Mouse (Mus musculus) cortical plate, adult 2 months (tissue): Measurements from ENCODE around the gene Olfr836. TPM values are rescaled to one million over a fixed set of nuclear protein-coding genes. Genes with fewer than 3 reads are reported as not detected.
"Not testable (repeated sequence)": the region's sequence is repeated elsewhere in the genome, so short reads cannot be mapped to it uniquely, and the experiment has no call there.

Experiments used
- H3K27ac ChIP-seq: fragments of 200-500 bp; 2 replicates; pipeline ENCODE4 v1.5.1; 2012; ENCODE audit warnings: low read length, control low read depth, inconsistent platforms; ENCODE audit not compliant: insufficient read depth
- H3K4me1 ChIP-seq: fragments of 200-500 bp; 2 replicates; pipeline ENCODE4 v1.6.1; 2011; ENCODE audit warnings: low read length; ENCODE audit not compliant: control insufficient read depth, insufficient read depth
- H3K4me3 ChIP-seq: fragments of 200-500 bp; 2 replicates; pipeline ENCODE4 v1.5.1; 2011; ENCODE audit warnings: mild to moderate bottlenecking, low read length, control low read depth; ENCODE audit not compliant: insufficient read depth
- CTCF ChIP-seq: fragments of 200-500 bp; IDR thresholded peaks from 2 replicates; pipeline ENCODE4 v1.5.1; 2011; ENCODE audit warnings: mild to moderate bottlenecking, control low read depth, low read length; ENCODE audit not compliant: insufficient read depth; ENCODE audit errors: extremely low read depth
- POLR2A ChIP-seq: fragments of 200-500 bp; IDR thresholded peaks from 2 replicates; pipeline ENCODE4 v1.6.1; 2011; ENCODE audit warnings: mild to moderate bottlenecking, low read length, control low read depth; ENCODE audit not compliant: insufficient read depth; ENCODE audit errors: extremely low read depth
- polyA plus RNA-seq: library from polyadenylated mRNA; depleted of rRNA; stranded (reverse); fragments of >200 nt; gene quantifications from 2 replicates; pipeline ENCODE4 v1.2.3, GENCODE M21; 2012; rRNA removed

Olfr836 gene
- polyA plus RNA-seq, result not detected in 2 replicates

DNA sequence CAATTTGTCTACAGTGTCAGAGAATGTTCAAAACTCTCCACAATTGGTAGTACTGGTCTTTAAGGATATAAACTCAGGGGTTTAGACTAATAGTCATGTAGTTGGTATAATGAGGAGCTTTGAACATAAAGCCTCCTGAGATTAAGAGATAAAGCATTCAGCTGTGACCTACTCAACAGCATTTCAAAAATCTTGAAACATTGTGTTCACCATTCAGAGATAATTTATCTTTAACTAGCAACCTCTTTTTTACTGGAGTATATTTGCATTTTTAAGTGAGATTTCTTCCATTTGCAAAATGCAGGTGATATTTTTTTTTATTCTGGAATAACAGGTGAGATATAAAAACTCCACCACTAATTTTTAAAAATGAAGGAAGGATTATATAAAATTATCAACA lies at the start of gene Olfr836:
Gene Olfr836 (plus strand): TSS at position 301 of the 400 bp plus-strand sequence.
- H3K4me3 ChIP-seq, result no peak within 1 kb of the TSS

DNA sequence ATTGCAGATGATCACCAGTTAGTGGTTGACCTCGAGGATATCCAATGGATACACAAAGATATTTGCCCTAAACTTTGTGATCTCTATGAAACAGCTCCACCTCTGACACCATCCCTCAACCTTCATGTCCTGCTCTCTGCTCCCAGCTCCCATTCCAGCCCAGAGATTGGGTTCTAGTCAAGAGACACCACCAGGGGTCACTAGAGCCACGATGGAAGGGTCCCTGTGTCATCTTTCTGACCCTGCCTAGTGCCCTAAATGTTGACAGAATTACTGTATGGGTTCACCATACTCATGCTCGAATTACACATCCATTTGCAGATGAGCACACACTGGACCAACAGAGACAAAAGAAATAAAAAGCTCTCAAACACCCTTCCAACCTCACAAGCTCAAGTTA lies 35.2 kb upstream of the Olfr836 start:
- Histone ChIP-seq H3K27ac (no peak overlapping the region), H3K4me1 (no peaks in the 10 kb centered on the region), H3K4me3 (no peak overlapping the region)
- no peak for TF ChIP-seq CTCF
- TF ChIP-seq POLR2A, result no peak

More for the DNA sequence above, at the start of gene Olfr836:
- TF ChIP-seq CTCF (no peak), POLR2A (no peak)
- Histone ChIP-seq H3K4me1 (no peaks in the 10 kb centered on the region), H3K27ac (no peak within 1 kb of the TSS)

DNA sequence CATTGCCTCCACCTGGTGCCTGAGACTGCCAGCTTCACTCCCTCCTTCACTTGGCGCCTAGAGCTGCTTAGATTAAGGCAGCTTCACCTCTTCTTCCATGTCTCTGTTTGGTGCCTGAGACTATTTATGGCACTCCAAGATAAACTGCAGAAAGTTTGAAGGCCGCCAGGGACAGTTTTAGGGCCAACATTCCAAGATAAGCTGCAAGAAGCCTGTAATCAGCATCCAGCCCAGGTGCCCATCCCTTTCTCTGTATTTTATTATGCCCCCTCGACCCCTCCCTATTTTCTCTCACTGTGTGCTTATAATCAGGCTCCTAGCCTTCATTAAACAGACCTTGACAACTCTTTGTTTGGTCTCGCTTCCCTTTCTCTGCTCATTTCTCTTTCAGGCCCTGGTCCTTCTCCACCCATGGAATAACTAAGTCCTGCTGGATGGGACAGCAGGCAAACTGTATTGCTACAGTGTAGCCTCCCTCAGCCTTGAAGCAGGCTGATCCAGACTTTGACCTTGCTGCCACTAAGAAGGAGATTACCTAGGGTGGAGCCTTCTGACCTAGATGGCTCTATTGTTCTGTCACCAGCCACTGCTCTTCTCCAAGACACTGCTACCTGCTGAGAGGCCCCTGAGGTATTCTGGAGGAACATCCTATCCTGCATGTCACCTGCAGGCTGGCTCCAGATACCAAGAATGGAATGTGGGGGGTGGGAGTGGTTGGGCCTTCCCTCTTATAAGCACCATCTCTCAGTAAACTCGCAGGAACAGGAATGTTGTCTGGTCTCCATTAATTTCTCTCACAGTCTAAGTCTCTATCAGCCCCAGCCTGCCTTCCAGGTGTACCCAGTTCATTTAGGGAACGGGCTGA lies 27.1 kb upstream of the Olfr836 start:
- H3K4me1 ChIP-seq, H3K27ac ChIP-seq, H3K4me3 ChIP-seq: not testable (repeated sequence)

DNA sequence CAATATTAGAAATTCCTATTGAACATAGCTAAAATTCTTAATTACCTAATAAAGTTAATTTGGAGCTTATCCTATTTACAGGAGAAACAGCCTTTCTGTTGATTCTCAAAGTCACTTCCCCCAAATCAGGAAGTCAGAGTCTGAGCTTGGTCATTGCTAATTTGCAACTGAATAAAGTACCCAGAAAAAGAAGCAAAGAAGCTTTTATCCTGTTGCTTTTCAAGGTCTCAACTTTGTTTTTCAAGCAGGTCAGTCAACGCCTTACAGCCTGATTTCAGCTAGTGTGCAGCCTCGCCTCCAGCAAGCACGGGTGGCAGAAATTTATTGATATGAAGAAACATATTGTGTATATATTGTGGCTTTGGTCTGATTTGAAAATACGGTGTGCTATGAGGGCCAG lies 22.9 kb upstream of the Olfr836 start:
- Histone ChIP-seq H3K27ac (no peak overlapping the region), H3K4me3 (no peak overlapping the region), H3K4me1 (no peaks in the 10 kb centered on the region)
- TF ChIP-seq POLR2A (no peak), CTCF (no peak)

DNA sequence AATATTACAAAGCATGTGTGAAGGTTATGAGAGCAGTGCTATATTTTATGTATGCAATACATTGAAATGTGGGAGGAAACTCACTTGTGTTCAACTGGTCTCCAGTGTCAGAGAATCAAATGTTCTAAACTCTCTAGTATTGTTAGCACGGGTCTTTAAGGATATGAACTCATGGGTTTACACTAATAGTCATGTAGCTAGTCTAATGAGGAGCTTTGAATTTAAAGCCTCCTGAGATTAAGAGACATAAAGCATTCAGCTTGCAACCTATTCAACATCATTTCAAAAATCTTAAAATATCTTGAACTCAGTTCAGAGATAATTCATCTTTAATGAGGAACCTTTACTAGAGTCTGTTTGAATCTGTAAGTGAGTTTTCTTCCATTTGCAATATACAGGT lies 15.8 kb downstream of the Olfr836 start, which contains the start of gene Olfr837:
Gene Olfr837 (plus strand): TSS at position 301 of the 400 bp plus-strand sequence.
- H3K27ac ChIP-seq, result no peak within 1 kb of the TSS
- no peak for TF ChIP-seq POLR2A
- TF ChIP-seq CTCF, result no peak
- H3K4me1 ChIP-seq, result no peaks in the 10 kb centered on the region
- no peak within 1 kb of the TSS for H3K4me3 ChIP-seq

Other genes with a start within 250 kb of the Olfr836 start
- not detected in 2 replicates for gene Olfr830, start 245.7 kb upstream of the Olfr836 start, polyA plus RNA-seq
- not detected in 2 replicates for gene Olfr832, start 183.3 kb upstream of the Olfr836 start, polyA plus RNA-seq
- not detected in 2 replicates for gene Olfr834, start 132.4 kb upstream of the Olfr836 start, polyA plus RNA-seq
- gene Olfr835, start 87.6 kb upstream of the Olfr836 start, polyA plus RNA-seq, result not detected in 2 replicates
- gene Olfr837, start 15.9 kb downstream of the Olfr836 start, polyA plus RNA-seq, result not detected in 2 replicates
- gene Olfr839-ps1, start 56.9 kb downstream of the Olfr836 start, polyA plus RNA-seq, result not detected in 2 replicates
- gene Olfr843, start 131.6 kb downstream of the Olfr836 start, polyA plus RNA-seq, result not detected in 2 replicates
- not detected in 2 replicates for gene Olfr844, start 196.0 kb downstream of the Olfr836 start, polyA plus RNA-seq
- not detected in 2 replicates for gene Olfr845, start 216.1 kb downstream of the Olfr836 start, polyA plus RNA-seq
- not detected in 2 replicates for gene Olfr846, start 243.6 kb downstream of the Olfr836 start, polyA plus RNA-seq